Mouse (Mus musculus) frontal cortex, postnatal 25 days (tissue): Measurements from ENCODE around the gene Itpa.
"Not testable (repeated sequence)": the region's sequence is repeated elsewhere in the genome, so short reads cannot be mapped to it uniquely, and the experiment has no call there.

Source experiments
- DNase-seq, 2 experiments: peaks; one replicate each; pipeline ENCODE4 v3.0.0; 2022; ENCODE audit warnings: low spot score in 2 of 2

Itpa gene

GRCm38 (mm10) chr2:130667559-130667958, at the start of gene Itpa:
TSS of gene Itpa (plus strand) at chr2:130667610.
- peak; percentile 65 to 70 for DNase-seq

GRCm38 (mm10) chr2:130618972-130619371, 48.4 kb upstream of the Itpa start:
- no peak for DNase-seq

- DNase-seq = no peak
Measured at GRCm38 (mm10) chr2:130628424-130628823, 39.0 kb upstream of the Itpa start.

GRCm38 (mm10) chr2:130629080-130629838, 38.2 kb upstream of the Itpa start:
- no peak for DNase-seq

- DNase-seq = peak; percentile 89 to 93
Measured at GRCm38 (mm10) chr2:130629839-130630203, 37.6 kb upstream of the Itpa start, which contains the start of the genes Fastkd5 and Ubox5. TSS of gene Fastkd5 (minus strand) at chr2:130630027. TSS of gene Ubox5 (minus strand) at chr2:130630038.

- DNase-seq = no peak
Measured at GRCm38 (mm10) chr2:130632416-130632815, 35.0 kb upstream of the Itpa start.

GRCm38 (mm10) chr2:130632887-130633675, 34.3 kb upstream of the Itpa start:
- no peak for DNase-seq

- no peak for DNase-seq
Measured at GRCm38 (mm10) chr2:130634006-130634738, 33.2 kb upstream of the Itpa start.

- DNase-seq = no peak
Measured at GRCm38 (mm10) chr2:130634739-130635411, 32.5 kb upstream of the Itpa start.

GRCm38 (mm10) chr2:130635847-130636246, 31.6 kb upstream of the Itpa start:
- no peak for DNase-seq

- DNase-seq = no peak
Measured at GRCm38 (mm10) chr2:130638101-130638611, 29.3 kb upstream of the Itpa start.

GRCm38 (mm10) chr2:130639276-130639675, 28.1 kb upstream of the Itpa start:
- DNase-seq = no peak

- no peak for DNase-seq
Measured at GRCm38 (mm10) chr2:130641351-130642025, 25.9 kb upstream of the Itpa start.

GRCm38 (mm10) chr2:130642197-130642660, 25.2 kb upstream of the Itpa start:
- no peak for DNase-seq

GRCm38 (mm10) chr2:130642684-130643369, 24.6 kb upstream of the Itpa start, which contains the start of gene Lzts3:
TSS of gene Lzts3 (minus strand) at chr2:130642803.
- DNase-seq = peak; percentile 73 to 85

- DNase-seq = no peak
Measured at GRCm38 (mm10) chr2:130645198-130645597, 22.2 kb upstream of the Itpa start.

GRCm38 (mm10) chr2:130649028-130649427, 18.4 kb upstream of the Itpa start:
- DNase-seq = not testable (repeated sequence)

- DNase-seq = no peak
Measured at GRCm38 (mm10) chr2:130653303-130653702, 14.1 kb upstream of the Itpa start.

GRCm38 (mm10) chr2:130653760-130654159, 13.7 kb upstream of the Itpa start:
- no peak for DNase-seq
